Mouse (Mus musculus) ES-Bruce4 (cell line): ENCODE results near the gene Gstt1. TPM values are rescaled to one million over a fixed set of nuclear protein-coding genes. Genes with fewer than 3 reads are reported as not detected.

Experiments used
- H3K27ac ChIP-seq: 2 replicates; pipeline ENCODE4 v1.5.1; 2012; ENCODE audit warnings: low read length, inconsistent platforms; ENCODE audit not compliant: insufficient read depth
- H3K27me3 ChIP-seq: 2 replicates; pipeline ENCODE4 v1.6.1; 2012; ENCODE audit warnings: mild to moderate bottlenecking, low read length, inconsistent platforms; ENCODE audit not compliant: control insufficient read depth, poor library complexity, insufficient read depth, severe bottlenecking
- H3K36me3 ChIP-seq: 2 replicates; pipeline ENCODE4 v1.6.1; 2012; ENCODE audit warnings: inconsistent platforms, mild to moderate bottlenecking, low read length, moderate library complexity; ENCODE audit not compliant: control insufficient read depth, poor library complexity, insufficient read depth, severe bottlenecking
- H3K4me1 ChIP-seq: one replicate; pipeline ENCODE4 v1.8.1; 2011; ENCODE audit warnings: low read length; ENCODE audit not compliant: control insufficient read depth, insufficient read depth
- H3K4me3 ChIP-seq: 2 replicates; pipeline ENCODE4 v1.5.1; 2011; ENCODE audit warnings: low read depth, mild to moderate bottlenecking, low read length
- H3K9ac ChIP-seq: 2 replicates; pipeline ENCODE4 v1.6.1; 2012; ENCODE audit warnings: low read depth, mild to moderate bottlenecking, inconsistent platforms; ENCODE audit not compliant: poor library complexity, severe bottlenecking
- H3K9me3 ChIP-seq: replicated peaks from 2 replicates; pipeline ENCODE4 v1.6.1; 2012; ENCODE audit warnings: mild to moderate bottlenecking, low read length, inconsistent platforms; ENCODE audit not compliant: control insufficient read depth, poor library complexity, insufficient read depth, severe bottlenecking
- CTCF ChIP-seq: IDR thresholded peaks from one replicate; pipeline ENCODE4 v1.8.1; 2011; ENCODE audit warnings: low read depth, low read length
- EP300 ChIP-seq: IDR thresholded peaks from 2 replicates; pipeline ENCODE4 v1.6.1; 2011; ENCODE audit warnings: low read depth, low read length; ENCODE audit not compliant: insufficient read depth
- POLR2A ChIP-seq: IDR thresholded peaks from one replicate; pipeline ENCODE4 v1.8.1; 2011; ENCODE audit warnings: low read length; ENCODE audit not compliant: insufficient read depth
- polyA plus RNA-seq: library from polyadenylated mRNA; stranded (reverse); fragments of >200 nt; gene quantifications from 2 replicates; pipeline ENCODE4 v1.2.4, GENCODE M21; 2011; ENCODE audit warnings: low read depth; ENCODE audit not compliant: missing spikeins, insufficient read depth, insufficient read length

Gstt1 gene
- polyA plus RNA-seq, 1 experiment: 9.5 TPM

GRCm38 (mm10) chr10:75796731-75797516 lies 1.5 kb downstream of the Gstt1 start:
- TF ChIP-seq POLR2A: no peak
- H3K27ac ChIP-seq: no peak overlapping the region

GRCm38 (mm10) chr10:75794880-75795279 lies 3.5 kb downstream of the Gstt1 start:
- Histone ChIP-seq H3K9ac (no peak overlapping the region), H3K27ac (no peak overlapping the region)

More at GRCm38 (mm10) chr10:75796731-75797516, 1.5 kb downstream of the Gstt1 start:
- H3K27me3 ChIP-seq: no peaks in the 10 kb centered on the region
- no peaks in the 10 kb centered on the region for H3K4me1 ChIP-seq
- no peaks in the 10 kb centered on the region for H3K9me3 ChIP-seq
- no peaks in the 10 kb centered on the region for H3K36me3 ChIP-seq
- H3K9ac ChIP-seq: peak overlapping the region; percentile 30
- no peak overlapping the region for H3K4me3 ChIP-seq

GRCm38 (mm10) chr10:75790773-75791172 lies 7.6 kb downstream of the Gstt1 start:
- H3K9me3 ChIP-seq: no peaks in the 10 kb centered on the region
- no peaks in the 10 kb centered on the region for H3K36me3 ChIP-seq
- no peaks in the 10 kb centered on the region for H3K27me3 ChIP-seq
- no peak overlapping the region for H3K9ac ChIP-seq
- H3K27ac ChIP-seq: no peak overlapping the region
- no peaks in the 10 kb centered on the region for H3K4me1 ChIP-seq
- H3K4me3 ChIP-seq: no peak overlapping the region
- TF ChIP-seq EP300 (no peak), CTCF (no peak), POLR2A (no peak)

More at GRCm38 (mm10) chr10:75794880-75795279, 3.5 kb downstream of the Gstt1 start:
- Histone ChIP-seq H3K36me3 (no peaks in the 10 kb centered on the region), H3K4me1 (no peaks in the 10 kb centered on the region), H3K4me3 (no peak overlapping the region), H3K9me3 (no peaks in the 10 kb centered on the region), H3K27me3 (no peaks in the 10 kb centered on the region)
- TF ChIP-seq EP300 (no peak), POLR2A (no peak), CTCF (no peak)

GRCm38 (mm10) chr10:75789841-75790240 lies 8.5 kb downstream of the Gstt1 start:
- Histone ChIP-seq H3K9me3 (no peaks in the 10 kb centered on the region), H3K36me3 (no peaks in the 10 kb centered on the region), H3K4me1 (no peaks in the 10 kb centered on the region), H3K27me3 (no peaks in the 10 kb centered on the region), H3K9ac (no peak overlapping the region), H3K4me3 (no peak overlapping the region), H3K27ac (no peak overlapping the region)
- TF ChIP-seq CTCF: no peak
- no peak for TF ChIP-seq POLR2A
- no peak for TF ChIP-seq EP300

GRCm38 (mm10) chr10:75789081-75789735 lies 9.2 kb downstream of the Gstt1 start:
- Histone ChIP-seq H3K27me3 (no peaks in the 10 kb centered on the region), H3K4me3 (no peak overlapping the region), H3K4me1 (no peaks in the 10 kb centered on the region), H3K9ac (no peak overlapping the region), H3K9me3 (no peaks in the 10 kb centered on the region), H3K27ac (no peak overlapping the region), H3K36me3 (no peaks in the 10 kb centered on the region)
- no peak for TF ChIP-seq POLR2A
- TF ChIP-seq EP300: no peak
- TF ChIP-seq CTCF: no peak

- TF ChIP-seq POLR2A (no peak), EP300 (no peak), CTCF (no peak)
- Histone ChIP-seq H3K9me3 (no peaks in the 10 kb centered on the region), H3K4me3 (no peak overlapping the region), H3K9ac (no peak overlapping the region), H3K36me3 (no peaks in the 10 kb centered on the region), H3K4me1 (no peaks in the 10 kb centered on the region), H3K27ac (no peak overlapping the region), H3K27me3 (no peaks in the 10 kb centered on the region)
Measured at GRCm38 (mm10) chr10:75788277-75788676, 10.1 kb downstream of the Gstt1 start.
